Mouse (Mus musculus) liver, embryonic 11.5 days (tissue): Measurements from ENCODE around the gene Kbtbd12. TPM values are rescaled to one million over a fixed set of nuclear protein-coding genes. Genes with fewer than 3 reads are reported as not detected.

Source experiments
- ATAC-seq: fragments of 200-750 bp; cut with Nextera tagmentation; replicated peaks from 2 replicates; pipeline ENCODE4 v1.8.0; 2017; ENCODE audit warnings: moderate number of reproducible peaks, mild to moderate bottlenecking, moderate TSS enrichment, moderate library complexity; ENCODE audit not compliant: low FRiP score
- DNase-seq: peaks from one replicate; pipeline ENCODE4 v3.0.0-alpha.2; 2017; ENCODE audit warnings: low spot score
- H3K27ac ChIP-seq: fragments of 300-500 bp; sonication (generic); 2 replicates; pipeline ENCODE4 v1.5.1; 2014; ENCODE audit warnings: mild to moderate bottlenecking, low read depth, low read length, control low read depth
- H3K27me3 ChIP-seq: fragments of 300-500 bp; sonication (generic); replicated peaks from 2 replicates; pipeline ENCODE4 v1.6.1; 2014; ENCODE audit warnings: low read length, mixed read lengths; ENCODE audit not compliant: control insufficient read depth, insufficient read depth
- H3K36me3 ChIP-seq: fragments of 300-500 bp; sonication (generic); 2 replicates; pipeline ENCODE4 v1.6.1; 2014; ENCODE audit warnings: mild to moderate bottlenecking, low read length, moderate library complexity, mixed read lengths; ENCODE audit not compliant: control insufficient read depth, insufficient read depth
- H3K4me1 ChIP-seq: fragments of 300-500 bp; sonication (generic); replicated peaks from 2 replicates; pipeline ENCODE4 v1.6.1; 2014; ENCODE audit warnings: low read length, mixed read lengths; ENCODE audit not compliant: control insufficient read depth, insufficient read depth
- H3K4me2 ChIP-seq: fragments of 300-500 bp; sonication (generic); 2 replicates; pipeline ENCODE4 v1.6.1; 2014; ENCODE audit warnings: mild to moderate bottlenecking, control low read depth, moderate library complexity
- H3K4me3 ChIP-seq: fragments of 300-500 bp; sonication (generic); 2 replicates; pipeline ENCODE4 v1.5.1; 2014; ENCODE audit warnings: low read depth, low read length, control low read depth
- H3K9ac ChIP-seq: fragments of 300-500 bp; sonication (generic); 2 replicates; pipeline ENCODE4 v1.6.1; 2014; ENCODE audit warnings: low read depth, low read length, control low read depth
- H3K9me3 ChIP-seq: fragments of 300-500 bp; sonication (generic); 2 replicates; pipeline ENCODE4 v1.6.1; 2016; ENCODE audit warnings: low read length, inconsistent platforms, mixed read lengths; ENCODE audit not compliant: control insufficient read depth
- WGBS: fragments of 180-500 bp; shearing (Covaris S2); extraction: QIAGEN DNeasy Blood & Tissue Kit; methylation state at CpG from one replicate; pipeline ENCODE4 v1.1.7; 2014; 5-methylcytosine and 5-hydroxymethylcytosine counted together
- polyA plus RNA-seq: library from polyadenylated mRNA; unstranded; fragments of >200 nt; fragmentation: Nextera tagmentation; extraction: Ambion mirVana; gene quantifications from 2 replicates; pipeline ENCODE4 v1.2.1, GENCODE M21; 2014

Kbtbd12 gene
- polyA plus RNA-seq, 1 experiment from 2014 or later, result 0.52 TPM

DNA sequence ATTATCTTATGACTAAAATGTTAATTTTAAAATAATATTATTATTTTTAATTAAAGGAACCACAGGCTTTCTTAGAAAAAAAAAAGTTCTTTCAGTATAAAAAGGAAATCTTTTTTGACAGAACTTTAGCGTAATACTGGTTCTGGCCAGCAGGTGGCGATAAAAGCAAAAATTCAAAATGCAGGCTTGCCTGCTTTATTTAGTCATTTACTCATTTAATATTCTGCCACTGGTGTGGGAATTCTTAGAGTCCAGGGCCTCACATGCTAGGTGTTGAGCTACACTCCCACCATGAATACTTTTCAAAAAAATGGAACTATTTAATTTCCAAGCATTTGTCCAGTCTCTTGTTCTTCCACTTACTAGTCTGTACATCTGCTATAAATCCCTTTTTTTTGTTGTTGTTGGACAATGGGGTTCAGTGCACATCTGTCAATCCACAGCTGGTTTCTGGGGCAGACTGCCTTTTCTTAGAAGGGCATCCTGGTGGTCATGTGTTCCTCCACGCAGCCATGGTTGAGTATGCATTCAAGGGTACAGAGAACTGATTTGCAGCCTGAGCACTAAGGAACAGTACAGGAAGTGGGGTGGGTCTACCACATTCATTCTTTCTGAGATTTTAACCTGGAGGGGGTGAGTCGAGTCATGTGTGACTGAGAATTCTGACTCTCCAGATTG is 88.5 kb downstream of the Kbtbd12 start:
- WGBS, result 25% methylated on average over 4 of the region's 4 CpGs
- H3K36me3 ChIP-seq, result no peaks in the 10 kb centered on the region
- no peak overlapping the region for H3K9ac ChIP-seq
- no peak overlapping the region for H3K4me3 ChIP-seq
- H3K27ac ChIP-seq, result no peak overlapping the region
- no peak for ATAC-seq
- H3K4me2 ChIP-seq, result no peak overlapping the region
- DNase-seq, result no peak
- H3K4me1 ChIP-seq, result peaks cover 21% of the 10 kb centered on the region
- peaks cover 11% of the 10 kb centered on the region; the same call in 1 of the 2 replicates for H3K27me3 ChIP-seq
- H3K9me3 ChIP-seq, result no peaks in the 10 kb centered on the region

DNA sequence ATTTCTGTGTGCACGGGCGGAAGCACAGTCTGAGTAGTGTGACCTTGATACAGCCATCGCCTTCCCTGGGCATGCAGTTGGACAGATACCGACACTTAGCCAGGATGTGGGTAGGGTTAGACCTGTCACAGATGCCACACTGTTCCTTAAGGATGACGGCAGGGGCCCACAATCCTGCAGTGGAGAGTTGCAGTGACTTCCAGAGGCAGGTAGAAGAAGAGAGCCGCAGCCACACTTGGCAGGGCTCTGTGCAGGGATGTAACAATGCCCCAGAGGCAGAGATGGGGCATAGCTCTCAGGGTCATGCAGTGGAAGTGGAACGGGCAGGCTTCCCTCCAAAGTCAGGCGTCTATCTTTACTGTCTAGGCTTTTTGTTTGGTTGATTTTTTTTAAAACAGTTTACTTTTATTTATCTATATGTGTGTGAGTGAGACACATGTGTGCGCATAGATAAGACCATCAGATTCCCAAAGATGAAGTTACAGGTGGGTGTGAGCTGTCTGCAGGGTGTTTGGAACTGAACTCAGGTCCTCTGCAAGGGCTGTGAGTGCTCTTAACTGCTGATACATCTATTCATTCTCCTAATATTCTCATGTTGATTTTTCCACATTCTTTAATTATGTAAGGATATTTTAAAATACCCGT is 89.2 kb downstream of the Kbtbd12 start:
- DNase-seq (no peak), ATAC-seq (peak; percentile 42)
- no peak overlapping the region for H3K4me2 ChIP-seq
- WGBS, result 63% methylated on average over 10 of the region's 10 CpGs
- H3K9me3 ChIP-seq, result no peaks in the 10 kb centered on the region
- H3K4me3 ChIP-seq, result no peak overlapping the region
- H3K4me1 ChIP-seq, result peaks cover 22% of the 10 kb centered on the region
- H3K36me3 ChIP-seq, result no peaks in the 10 kb centered on the region
- H3K27me3 ChIP-seq, result peaks cover 11% of the 10 kb centered on the region; the same call in 1 of the 2 replicates
- H3K27ac ChIP-seq, result no peak overlapping the region
- H3K9ac ChIP-seq, result no peak overlapping the region

DNA sequence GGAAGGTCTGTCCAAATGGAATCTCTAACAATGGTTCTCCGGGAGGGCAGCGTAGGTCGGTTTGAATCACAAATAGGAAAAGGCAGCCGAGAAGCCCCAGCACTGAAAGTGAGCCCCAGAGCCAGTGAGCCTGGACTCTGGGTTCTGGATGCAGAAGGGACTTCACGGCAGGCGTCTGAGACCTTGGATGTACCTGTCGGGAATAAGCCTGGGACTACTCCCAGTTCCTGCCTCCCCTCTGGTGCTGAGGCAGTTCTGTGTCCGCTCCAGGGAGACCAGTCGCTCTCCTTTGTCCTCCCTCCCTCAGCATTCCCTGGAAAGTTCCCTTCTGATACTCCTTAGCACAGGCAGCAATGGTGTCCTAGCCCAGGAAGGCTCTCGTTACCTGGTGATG is 92.4 kb downstream of the Kbtbd12 start:
- ATAC-seq (no peak), DNase-seq (no peak)
- H3K4me3 ChIP-seq, result no peak overlapping the region
- no peak overlapping the region for H3K27ac ChIP-seq
- H3K4me2 ChIP-seq, result peak overlapping the region; percentile 15
- no peaks in the 10 kb centered on the region for H3K9me3 ChIP-seq
- H3K9ac ChIP-seq, result no peak overlapping the region
- H3K4me1 ChIP-seq, result peaks cover 22% of the 10 kb centered on the region
- H3K36me3 ChIP-seq, result no peaks in the 10 kb centered on the region
- peaks cover 13% of the 10 kb centered on the region; the same call in 1 of the 2 replicates for H3K27me3 ChIP-seq
- 23% methylated on average over 10 of the region's 10 CpGs for WGBS

DNA sequence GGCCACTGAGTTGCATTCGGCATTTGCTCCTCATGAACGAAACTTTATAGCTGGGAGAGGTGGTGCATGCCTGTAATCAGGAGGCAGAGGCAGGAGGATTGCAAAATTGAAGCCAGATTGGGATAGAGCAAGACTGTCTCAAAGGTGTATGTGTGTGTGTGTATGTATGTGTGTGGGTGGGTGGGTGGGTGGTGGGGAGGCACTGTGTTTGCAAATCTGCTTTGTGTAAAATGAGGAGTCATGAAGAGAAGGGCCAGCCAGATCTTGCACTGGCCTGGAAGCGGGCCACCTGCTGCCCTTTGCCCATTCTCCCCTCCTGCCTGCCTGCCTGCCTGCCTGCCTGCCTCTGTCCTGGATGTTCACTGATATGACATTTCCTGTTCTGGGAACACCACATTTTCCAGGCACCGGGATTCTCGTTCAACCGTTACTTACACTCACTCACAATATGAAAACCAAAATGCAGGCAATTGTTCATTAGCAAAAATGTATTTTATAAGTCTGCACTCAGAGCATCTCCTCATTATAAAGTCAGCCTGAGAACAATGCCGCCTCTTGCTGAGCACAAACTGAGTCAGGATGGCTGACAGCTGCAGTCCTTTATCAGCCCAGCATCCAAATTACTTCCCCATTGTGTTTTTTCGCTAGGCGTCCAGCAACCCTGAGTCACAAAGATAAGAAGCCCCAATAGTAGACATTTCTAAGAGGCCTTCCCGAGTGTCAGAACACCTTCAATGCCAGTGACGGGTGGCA is 92.9 kb downstream of the Kbtbd12 start:
- DNase-seq, result no peak
- no peaks in the 10 kb centered on the region for H3K36me3 ChIP-seq
- H3K4me2 ChIP-seq, result peak overlapping the region; percentile 15
- H3K4me3 ChIP-seq, result no peak overlapping the region
- 29% methylated on average over 11 of the region's 11 CpGs for WGBS
- no peaks in the 10 kb centered on the region for H3K9me3 ChIP-seq
- H3K9ac ChIP-seq, result no peak overlapping the region
- ATAC-seq, result peak; percentile 57; the same call in 1 of the 2 replicates
- peaks cover 22% of the 10 kb centered on the region for H3K4me1 ChIP-seq
- H3K27me3 ChIP-seq, result peaks cover 13% of the 10 kb centered on the region; the same call in 1 of the 2 replicates
- H3K27ac ChIP-seq, result no peak overlapping the region

DNA sequence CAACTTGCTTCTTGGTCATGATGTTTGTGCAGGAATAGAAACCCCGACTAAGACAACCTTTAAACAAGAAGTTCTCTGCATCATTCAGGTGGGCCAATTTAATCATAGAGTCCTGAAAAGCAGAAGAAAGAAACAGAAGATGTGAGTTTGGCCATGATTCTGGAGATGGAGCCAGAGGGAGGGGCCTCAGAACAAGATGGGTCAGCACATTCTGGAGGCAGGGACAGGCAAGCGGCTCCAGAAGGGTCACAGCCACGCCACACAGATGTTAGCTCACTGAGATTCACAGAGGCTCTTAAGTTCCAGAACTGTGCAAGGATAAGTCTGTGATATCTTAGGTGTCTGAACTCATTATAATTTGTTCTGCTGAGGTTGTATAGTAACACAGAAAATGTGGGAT is 93.5 kb downstream of the Kbtbd12 start:
- ATAC-seq (no peak), DNase-seq (no peak)
- H3K4me1 ChIP-seq, result peaks cover 22% of the 10 kb centered on the region
- no peak overlapping the region for H3K4me3 ChIP-seq
- H3K27ac ChIP-seq, result no peak overlapping the region
- no peak overlapping the region for H3K9ac ChIP-seq
- no peaks in the 10 kb centered on the region for H3K36me3 ChIP-seq
- WGBS, result 81% methylated on average over 3 of the region's 3 CpGs
- peaks cover 13% of the 10 kb centered on the region; the same call in 1 of the 2 replicates for H3K27me3 ChIP-seq
- H3K9me3 ChIP-seq, result no peaks in the 10 kb centered on the region
- no peak overlapping the region for H3K4me2 ChIP-seq

DNA sequence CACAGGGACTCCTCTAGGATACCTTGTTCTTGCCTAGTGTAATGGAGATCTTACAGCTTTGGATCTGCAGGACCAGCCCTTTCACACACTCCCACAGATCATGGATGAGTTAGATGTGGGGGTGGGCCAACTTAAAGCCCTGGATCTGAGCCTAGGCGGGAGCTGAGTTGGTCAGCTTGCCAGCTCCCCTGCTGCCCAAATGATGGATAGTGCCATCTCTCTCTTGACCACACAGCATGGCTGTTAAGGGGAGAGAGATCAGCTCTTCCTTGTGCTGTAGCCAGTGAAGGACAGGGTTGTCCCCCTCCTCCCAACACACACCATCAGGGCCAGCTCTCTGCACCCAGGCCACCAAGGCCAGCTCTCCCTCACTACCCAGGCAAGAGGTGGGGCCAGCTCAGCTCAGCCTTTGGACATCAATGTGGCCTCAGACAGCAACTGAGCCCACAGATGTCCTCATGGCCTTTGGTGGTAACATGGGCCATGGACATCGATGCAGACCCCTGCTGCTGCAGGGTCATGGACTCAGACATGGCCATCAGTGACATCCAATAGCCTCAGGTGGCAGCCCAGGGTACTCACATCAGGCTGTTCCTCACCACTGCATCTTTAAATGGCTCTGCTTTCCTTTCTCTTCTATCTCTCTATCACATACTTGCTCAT is 97.5 kb downstream of the Kbtbd12 start:
- H3K27me3 ChIP-seq, result 0 out of 2 replicates have a peak, but pooled peaks cover 2% of the 10 kb centered on the region
- H3K9me3 ChIP-seq, result no peaks in the 10 kb centered on the region
- no peak overlapping the region for H3K27ac ChIP-seq
- H3K4me1 ChIP-seq, result peaks cover 8% of the 10 kb centered on the region
- no peak for ATAC-seq
- no peaks in the 10 kb centered on the region for H3K36me3 ChIP-seq
- no peak overlapping the region for H3K9ac ChIP-seq
- no peak overlapping the region for H3K4me2 ChIP-seq
- no peak for DNase-seq
- no peak overlapping the region for H3K4me3 ChIP-seq
- WGBS, result 73% methylated on average over 2 of the region's 2 CpGs

DNA sequence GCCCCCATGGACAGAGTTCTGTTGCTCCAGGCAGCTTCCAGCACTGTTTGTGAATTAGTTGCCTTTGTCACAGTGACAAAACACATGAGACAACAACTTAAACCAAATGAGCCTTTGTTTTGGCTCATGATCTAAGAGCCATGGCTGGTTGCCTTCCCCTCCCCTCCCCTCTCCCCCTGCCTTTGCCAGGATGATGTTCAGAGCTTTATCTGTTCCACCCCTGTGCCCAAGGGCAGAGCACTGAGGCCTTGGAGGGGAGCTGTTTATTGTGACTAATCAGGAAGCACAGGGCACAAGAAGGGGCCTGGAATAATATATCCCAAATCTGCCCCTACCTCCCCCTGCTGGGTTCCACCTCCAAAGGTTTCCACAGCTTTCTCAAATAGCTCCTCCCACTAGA is 107.4 kb downstream of the Kbtbd12 start:
- Histone ChIP-seq H3K9ac (no peak overlapping the region), H3K9me3 (no peaks in the 10 kb centered on the region), H3K4me2 (no peak overlapping the region), H3K27ac (no peak overlapping the region), H3K4me1 (no peaks in the 10 kb centered on the region), H3K4me3 (no peak overlapping the region), H3K27me3 (no peaks in the 10 kb centered on the region), H3K36me3 (no peaks in the 10 kb centered on the region)
- ATAC-seq (no peak), DNase-seq (no peak)

DNA sequence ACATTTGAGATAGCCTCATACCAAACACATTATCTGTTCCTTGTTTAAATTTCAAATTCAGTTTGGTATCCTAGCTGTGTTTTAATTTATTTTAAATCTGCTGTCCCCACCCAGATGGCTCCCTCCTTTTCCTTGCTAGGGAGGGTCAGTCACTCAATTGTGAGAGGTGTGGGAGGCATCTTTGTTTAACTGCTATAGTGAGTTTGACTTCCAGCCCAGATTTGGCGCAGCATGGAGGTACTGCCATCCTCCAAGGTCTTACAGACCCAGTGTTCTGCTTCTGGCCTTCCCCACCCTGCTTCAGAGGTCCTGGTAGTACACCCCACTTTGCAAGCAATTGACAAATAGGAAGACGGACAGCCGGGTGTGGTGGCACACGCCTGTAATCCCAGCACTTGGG is 113.7 kb downstream of the Kbtbd12 start:
- Histone ChIP-seq H3K27ac (no peak overlapping the region), H3K4me1 (no peaks in the 10 kb centered on the region; the same call in 1 of the 2 replicates), H3K27me3 (no peaks in the 10 kb centered on the region), H3K9me3 (no peaks in the 10 kb centered on the region), H3K4me2 (no peak overlapping the region), H3K4me3 (no peak overlapping the region), H3K36me3 (no peaks in the 10 kb centered on the region), H3K9ac (no peak overlapping the region)
- WGBS, result 88% methylated on average over 4 of the region's 4 CpGs
- ATAC-seq, result no peak
- DNase-seq, result no peak
